Mouse (Mus musculus) cerebellum, adult (tissue): ENCODE data around the gene Tbc1d20.
"Not testable (repeated sequence)": the region's sequence is repeated elsewhere in the genome, so short reads cannot be mapped to it uniquely, and the experiment has no call there.

Source experiments
- ATAC-seq: cut with Nextera tagmentation; 2 replicates; pipeline ENCODE4 v1.9.2; 2017; ENCODE audit warnings: mild to moderate bottlenecking, moderate library complexity, mixed read lengths; ENCODE audit not compliant: insufficient number of reproducible peaks, low FRiP score, low TSS enrichment

The Tbc1d20 gene

DNA sequence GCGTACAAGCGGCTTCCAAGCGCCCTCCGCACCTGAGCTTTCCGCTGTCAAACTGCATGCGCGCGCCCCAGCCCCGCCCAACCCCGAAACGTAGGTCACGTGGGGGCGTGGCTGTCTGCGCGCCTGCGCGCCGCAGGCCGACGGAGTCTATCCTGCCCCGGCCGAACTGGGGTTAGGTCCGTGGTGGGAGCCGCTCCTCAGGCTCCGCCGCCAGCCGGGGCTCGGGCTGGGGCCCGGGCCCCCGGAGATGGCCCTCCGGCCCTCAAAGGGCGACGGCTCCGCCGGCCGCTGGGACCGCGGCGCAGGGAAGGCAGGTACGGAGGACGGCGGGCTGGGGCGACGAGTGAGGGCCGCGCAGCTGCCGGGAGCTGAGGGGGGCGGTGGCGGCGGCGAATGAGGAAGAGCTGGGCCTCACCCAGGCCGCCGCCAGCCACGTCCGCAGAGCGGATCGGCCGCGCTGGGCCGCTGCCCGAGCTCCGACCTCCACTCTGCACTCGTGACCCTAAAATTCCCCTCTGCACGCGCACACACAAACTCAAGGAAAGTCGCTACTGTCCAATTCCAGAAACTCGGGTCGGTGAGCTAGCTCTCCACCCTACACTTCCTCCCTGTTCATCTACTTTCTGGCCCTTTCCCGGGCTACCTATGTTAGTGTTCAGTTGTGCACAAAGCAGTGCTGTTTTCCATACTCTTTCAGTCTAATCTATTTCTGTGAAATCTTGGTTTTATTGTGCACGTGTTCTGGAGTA is at the start of gene Tbc1d20:
Gene Tbc1d20 (plus strand): TSS at position 102 of the 749 bp plus-strand sequence.
- ATAC-seq, result peak; percentile 90

DNA sequence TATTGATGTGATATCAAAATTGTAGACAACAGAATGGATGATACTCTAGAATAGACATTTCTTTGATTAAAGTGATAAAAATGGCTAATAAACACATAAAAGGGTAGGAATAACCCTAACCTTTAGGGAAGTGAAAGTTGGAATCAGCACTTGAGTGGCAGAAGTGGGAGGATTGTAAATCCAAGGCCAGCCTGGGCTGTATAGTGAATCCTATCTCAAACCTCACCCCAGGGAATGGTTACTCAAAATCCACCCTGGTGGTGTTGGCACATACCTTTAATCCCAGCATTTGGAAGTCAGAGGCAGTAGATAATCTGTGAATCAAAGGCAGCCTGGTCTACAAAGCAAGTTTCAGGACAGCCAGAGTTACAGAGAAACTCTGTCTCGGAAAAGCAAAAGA is 46.4 kb upstream of the Tbc1d20 start:
- ATAC-seq, result no peak

DNA sequence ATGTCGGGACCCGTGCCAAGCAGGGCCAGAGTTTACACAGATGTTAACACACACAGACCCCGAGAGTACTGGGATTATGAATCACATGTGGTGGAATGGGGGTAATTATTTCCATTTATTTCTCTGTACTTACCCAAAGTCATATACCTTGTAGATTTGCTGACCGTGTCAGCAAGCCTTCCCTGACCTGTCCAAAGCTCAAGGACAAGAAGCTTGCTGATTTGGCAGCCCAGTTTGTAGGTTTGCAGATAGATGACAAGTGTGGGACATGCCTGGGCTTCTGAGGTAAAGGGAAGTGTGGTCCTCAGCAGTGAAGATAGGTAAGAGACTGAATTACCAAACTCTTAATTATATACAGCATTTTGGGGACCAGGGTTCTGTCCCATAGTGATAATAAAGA is 43.1 kb upstream of the Tbc1d20 start:
- no peak for ATAC-seq

DNA sequence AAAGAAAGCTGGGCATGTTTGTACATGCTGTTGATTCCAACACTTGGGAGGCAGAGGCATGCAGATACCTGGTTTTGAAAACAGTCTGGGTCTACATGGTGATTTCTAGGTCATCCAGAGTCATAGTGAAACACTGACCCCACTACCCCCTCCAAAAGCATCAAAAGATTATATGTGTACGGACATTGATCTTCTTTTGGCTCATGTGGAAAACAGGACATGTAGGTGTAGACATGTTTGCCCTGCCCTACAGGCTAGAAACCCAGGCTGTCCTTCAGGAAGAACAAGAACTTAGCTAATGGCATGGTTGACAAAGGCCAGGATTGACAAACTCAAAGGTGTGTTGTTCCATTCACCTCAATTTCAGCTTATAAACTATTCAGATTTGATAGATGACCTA is 33.9 kb upstream of the Tbc1d20 start:
- ATAC-seq, result no peak

DNA sequence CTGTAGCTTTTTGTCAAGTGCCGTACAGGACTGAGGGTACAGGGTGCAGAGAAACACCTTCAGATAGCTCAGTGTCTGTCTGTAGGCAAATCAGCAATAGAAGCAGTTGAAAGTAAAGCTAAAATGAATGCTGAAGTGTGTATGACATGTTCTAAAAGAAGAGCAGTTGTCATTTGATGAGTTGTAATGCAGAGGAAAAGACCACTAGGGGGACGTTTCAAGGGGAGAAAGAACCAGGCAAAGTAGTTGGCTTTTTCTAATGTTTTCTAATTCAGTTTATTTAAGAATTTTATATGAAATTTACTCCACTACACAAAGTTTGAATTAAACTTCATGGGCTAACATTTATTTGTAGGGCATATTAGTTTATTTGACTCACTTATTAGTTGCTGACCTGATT is 20.0 kb upstream of the Tbc1d20 start:
- no peak for ATAC-seq

DNA sequence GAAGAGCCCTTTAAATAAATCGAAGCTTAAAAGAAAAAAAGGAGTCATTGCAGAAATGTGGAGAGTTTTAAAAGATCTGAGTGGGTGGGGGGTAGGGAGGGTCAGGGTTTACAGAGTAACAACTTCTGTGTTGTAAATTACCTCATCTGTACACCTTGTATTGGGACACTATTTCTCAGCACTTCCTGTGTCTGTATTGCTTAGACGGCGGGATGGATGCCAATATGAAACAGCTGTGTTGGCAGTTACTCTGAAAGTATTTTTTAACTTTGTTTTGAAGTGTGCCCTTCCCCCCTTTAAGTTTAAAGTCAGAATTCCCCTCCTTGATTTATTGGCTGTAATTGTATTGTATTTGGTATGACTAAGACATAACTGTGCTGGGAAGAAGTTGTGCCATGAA is 12.2 kb upstream of the Tbc1d20 start:
- no peak for ATAC-seq

DNA sequence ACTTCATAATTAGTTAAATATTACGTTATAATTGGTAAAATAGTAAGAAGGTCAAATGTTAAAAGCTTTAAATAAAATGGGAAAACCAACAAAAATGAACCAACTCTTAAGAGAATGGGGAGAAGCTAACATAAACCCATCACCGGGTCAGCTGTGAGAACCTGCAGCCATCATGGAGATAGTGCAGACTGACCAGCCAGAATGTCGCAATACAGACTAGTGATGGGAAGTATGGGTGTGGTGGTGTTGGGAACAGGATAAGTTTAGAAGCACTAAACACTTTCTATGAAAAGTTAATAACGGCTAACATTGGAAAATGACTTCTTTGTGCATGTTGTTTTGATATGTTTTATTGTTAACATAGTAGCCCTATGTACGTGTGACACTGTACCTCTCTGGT is 6.1 kb upstream of the Tbc1d20 start:
- ATAC-seq, result no peak

DNA sequence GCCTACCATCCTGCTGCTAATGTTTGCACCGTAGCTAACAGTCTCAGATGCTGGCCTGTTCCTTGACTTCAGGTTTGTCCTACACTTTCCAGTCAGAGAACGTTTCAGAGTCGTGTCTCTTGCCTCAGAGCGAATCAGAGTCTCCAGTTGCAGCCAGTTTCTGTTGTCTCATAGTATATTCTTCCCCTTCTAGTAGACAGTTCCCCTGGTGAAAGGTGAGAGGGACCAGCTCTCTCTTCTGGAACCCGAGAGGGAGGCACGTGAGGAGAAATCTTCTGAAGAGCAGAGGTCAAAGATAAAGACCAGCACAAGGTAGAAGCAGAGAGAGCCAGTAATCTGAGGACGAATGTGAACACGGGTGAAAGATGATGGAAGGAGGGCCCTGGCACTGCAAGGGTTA is 5.6 kb upstream of the Tbc1d20 start:
- no peak for ATAC-seq

DNA sequence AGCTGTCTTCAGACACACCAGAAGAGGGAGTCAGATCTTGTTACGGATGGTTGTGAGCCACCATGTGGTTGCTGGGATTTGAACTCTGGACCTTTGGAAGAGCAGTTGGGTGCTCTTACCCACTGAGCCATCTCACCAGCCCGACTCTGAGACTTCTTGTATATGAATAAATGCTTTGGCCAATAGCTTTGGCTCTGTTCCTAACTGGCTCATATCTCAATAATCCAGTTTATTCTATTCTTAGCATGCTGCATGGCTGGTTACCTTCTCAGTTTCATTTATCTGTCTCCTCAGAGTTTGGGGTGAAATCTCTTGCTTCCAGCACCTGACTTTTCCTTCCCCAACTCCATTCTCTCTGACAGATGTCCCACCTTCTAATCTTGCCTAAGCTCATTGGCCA is 4.0 kb upstream of the Tbc1d20 start:
- not testable (repeated sequence) for ATAC-seq

DNA sequence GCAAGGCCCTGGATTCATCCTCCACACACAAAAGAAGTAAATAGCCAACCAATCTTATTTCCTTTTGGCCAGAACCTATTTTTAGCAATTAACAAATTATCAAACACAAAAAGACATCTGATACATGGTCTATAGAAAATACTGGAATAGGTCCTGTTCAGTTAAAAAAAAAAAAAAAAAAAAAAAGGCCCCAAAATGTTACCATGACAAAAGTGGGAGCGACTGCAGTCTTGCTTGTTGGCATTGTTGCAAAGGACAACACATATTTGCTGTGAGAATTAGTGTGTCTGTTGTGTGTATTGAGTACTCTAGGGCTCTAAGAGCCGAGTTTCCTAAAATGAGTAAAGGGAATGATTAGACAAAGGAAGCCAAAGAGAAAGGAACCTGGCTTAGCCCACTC is 1.2 kb upstream of the Tbc1d20 start:
- ATAC-seq, result no peak

DNA sequence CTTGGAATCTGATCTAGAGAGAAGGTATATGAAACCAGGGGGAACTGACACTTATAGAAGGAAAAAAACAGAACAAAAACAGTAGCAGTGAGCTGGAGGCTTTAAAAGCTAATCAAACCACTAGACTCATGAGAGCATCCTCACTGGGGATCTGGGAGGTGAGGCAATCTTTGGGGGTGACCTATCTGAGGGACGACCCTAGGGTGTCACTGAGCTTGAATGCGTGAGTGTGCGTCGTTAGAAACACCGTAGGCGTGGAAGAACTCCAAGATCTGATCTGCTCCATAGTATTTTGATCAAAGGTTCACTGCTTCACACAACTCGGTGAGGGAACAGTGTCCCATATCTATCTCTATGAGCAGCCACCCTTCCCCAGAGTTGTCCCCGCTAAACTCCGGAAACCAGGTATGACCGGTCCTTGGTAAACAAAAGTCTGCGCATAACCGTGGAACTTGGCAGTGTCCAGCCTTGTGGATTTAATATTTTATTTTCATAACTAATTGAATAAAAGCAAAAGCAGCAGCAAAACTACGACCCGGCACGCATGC is 375 bp upstream of the Tbc1d20 start:
- peak; percentile 36 for ATAC-seq

DNA sequence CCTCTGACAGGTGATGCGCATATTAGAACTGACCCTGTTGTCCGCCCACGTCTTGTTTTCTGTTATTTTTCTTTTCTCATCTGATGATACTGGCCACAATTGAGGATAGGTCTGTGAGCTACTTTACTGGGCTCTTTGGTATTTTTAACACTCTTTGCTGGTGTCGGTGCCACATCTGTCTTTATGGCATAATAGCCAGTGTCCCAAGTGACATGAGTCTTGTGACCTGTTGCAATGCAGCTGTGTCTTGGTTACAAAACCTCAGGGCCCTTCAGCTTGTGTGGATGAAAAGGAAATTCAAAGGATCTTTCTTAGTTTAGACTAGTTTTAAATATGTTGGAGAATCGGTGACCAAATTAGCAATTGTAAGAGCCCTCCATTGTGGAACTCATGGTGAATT is 913 bp downstream of the Tbc1d20 start:
- ATAC-seq, result no peak

DNA sequence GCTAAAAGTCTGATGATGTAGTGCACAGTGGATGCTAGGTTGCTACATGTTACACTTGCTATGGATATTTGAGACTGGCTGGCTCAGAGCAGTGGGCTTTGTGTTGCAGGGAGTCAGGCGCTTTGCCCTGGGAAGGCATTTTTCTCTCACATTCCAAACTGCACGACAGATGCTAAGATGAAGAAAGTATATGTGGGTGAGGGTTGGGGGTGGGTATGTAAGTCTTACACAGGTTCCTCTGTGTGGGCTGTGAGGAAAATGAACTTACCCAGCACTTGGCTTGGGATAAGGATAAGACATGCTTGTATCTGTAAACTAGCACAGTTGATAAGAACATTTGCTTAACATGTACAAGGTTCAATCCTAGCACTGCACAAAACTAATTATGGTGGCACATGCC is 9.2 kb downstream of the Tbc1d20 start:
- ATAC-seq, result no peak

DNA sequence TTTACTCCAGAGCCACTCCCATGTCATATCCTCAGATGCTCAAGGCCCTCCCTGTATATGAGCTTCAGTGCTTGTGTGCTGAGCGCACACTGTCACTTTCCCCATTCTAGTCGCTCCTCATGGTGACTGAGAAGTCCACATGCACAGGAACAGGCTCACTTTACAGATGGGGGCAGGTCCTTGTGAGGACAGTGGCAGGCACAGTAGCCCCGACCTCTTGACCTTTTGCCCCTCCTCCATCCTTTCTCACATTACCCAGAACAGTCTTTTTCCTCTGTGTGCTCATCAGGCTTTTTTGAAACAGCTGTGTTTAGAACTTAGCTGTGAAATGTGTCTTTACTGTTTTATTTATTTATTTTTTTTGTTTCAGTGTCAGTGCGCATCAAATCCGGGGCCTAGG is 10.2 kb downstream of the Tbc1d20 start:
- no peak for ATAC-seq

DNA sequence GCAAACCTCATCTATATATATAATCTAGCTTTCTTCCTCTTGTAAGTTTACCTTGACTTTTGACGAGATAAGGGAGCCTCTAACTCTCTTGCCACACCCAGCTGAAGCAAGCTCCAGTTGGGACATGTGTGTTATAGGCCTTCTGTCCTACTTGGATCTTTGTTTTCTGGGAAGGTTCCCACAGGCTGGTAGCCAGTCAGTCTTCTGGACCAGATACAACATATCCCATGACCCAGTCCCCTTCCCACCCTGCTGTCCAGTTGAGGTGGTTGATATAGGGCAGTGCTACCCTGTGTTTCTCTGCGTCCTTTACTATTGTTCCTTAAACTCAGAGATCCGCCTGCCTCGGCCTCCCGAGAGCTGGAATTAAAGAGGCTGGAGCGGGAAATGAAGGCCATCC is 11.9 kb downstream of the Tbc1d20 start:
- ATAC-seq, result no peak

DNA sequence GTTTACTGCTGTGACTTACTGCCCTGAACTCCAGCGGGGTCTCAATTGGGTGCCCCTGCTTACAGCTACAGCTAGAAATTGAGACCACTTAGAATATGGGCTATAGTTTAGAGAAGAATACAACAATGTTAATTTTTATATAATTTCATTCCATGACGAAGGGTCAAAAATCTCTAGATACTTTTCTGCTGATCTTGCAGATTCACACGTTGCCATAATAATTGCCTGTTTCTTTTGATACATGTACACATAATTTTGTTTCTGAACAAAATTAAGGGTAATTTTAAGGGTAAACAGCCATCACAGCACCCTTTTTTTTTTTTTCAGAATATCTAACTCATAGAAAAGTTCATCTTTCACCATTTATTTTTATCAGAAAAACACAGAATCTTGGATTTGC is 13.6 kb downstream of the Tbc1d20 start:
- no peak for ATAC-seq

DNA sequence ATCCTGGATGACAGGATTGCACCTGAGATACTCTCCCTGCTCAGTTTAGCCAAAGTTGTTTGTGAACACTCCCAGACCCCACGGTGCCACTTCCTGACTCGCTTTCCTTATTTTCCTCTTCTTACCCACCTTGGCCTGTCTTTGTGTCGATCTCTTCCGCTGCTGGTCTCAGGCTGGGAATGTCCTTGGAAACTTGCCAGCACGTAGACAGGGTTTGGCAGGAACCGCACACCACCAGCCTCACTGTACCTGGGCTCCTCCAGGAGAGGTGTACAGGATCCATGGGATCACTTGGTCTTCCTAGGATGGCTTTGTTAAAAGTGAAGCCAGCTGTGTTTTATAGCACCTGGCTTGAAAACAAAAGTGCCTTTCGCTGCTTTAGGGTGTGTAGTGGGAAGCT is 19.4 kb downstream of the Tbc1d20 start:
- no peak for ATAC-seq

DNA sequence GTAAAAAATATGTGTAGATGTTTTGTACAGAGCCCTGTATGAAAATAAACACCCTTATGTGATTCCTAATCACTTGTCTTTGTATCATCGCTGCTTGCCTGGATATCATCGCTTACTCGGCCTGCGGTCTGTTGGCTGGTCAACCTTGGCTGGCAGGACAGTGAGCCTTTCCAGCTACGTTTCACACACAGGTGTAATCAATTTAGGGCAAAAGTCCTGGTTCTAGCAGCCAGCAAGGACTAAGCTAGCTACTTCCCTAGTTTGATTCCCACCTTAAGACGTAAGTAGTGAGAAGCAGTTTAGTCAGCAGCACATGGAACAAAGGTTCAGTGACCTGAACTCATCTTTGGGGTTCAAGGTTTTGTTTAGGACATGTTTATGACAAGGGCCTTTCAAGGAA is 20.3 kb downstream of the Tbc1d20 start:
- no peak for ATAC-seq

DNA sequence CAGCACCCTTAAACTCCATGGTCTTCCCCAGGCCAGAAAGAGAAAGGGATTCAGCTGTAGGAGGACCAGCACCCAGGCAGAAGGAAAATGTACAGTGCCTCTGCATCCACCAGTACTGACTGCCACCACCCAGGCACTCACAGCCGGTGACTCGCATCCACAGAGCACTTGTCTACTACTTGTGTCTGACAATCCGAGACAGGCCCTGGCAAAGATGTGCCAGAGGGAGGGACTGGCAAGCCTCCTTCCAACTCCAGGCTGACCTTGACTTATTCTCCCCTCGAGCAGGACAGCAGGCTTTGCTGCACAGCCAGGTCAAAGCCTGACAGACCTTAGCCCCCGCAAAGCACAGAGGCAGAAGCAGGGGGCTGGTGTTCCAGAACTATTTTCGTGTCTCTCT is 23.4 kb downstream of the Tbc1d20 start:
- ATAC-seq, result no peak

DNA sequence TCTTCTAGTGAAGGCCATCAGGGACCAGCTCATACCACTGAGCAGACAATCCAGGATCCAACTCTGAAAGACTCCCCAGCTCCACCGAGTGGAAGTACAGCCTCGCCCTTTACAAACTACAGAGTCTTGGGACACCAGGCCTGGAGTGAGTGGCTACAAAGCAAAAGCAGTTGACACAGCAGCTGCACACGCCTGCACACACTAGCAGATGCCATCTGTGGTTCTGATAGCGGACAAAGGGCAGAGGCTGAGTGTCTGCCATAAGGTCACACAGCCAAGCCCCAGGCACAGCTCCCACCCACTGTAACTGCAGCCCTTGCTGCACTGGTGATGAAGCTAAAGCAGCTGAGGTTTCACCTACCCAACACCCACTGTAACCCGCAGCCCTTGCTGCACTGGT is 27.9 kb downstream of the Tbc1d20 start:
- no peak for ATAC-seq

DNA sequence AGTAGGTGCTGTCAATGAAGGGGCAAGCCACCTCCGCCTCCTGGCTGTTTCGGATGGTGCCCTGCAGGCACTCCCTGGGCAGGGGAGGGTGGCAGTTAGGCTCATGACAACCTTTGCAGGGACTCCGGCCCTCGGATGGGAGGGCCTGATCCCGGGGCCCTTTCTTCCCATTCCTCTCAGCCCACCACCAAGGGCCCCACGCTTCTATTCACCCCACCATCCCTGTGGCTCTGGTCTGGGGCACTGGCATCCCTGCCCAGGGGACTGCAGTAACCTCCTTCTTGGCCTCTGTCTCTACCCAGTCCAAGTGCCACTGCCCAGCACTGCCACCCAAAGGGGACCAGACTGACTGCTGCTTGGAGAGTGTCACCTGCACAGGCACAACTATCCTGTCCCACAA is 28.6 kb downstream of the Tbc1d20 start:
- ATAC-seq, result no peak

DNA sequence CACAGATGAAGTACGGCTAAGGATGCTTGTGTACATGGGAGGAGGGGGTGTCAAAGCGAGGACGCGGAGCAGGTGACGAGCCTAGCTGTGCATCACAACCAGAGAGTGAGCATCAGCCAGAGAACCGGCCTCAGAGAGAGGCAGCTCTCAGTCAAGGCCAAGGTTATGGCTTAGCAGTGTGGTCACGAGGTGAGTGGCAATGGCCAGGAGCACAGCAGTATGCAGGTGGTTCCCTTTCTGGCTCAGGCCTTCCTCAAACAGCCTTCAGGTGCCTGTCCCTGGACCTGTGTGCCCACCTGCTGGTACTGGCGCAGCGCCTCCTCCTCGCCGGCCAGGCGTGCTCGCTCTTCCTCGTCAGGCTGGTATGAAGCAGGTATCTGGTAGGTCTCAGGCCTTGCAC is 30.3 kb downstream of the Tbc1d20 start:
- peak; percentile 72 for ATAC-seq
